Mouse (Mus musculus) G1E (cell line): ENCODE measurements around the gene Slit2. TPM values are rescaled to one million over a fixed set of nuclear protein-coding genes. Genes with fewer than 3 reads are reported as not detected.

ENCODE experiments used
- ATAC-seq: 2 replicates; pipeline ENCODE4 v1.8.0; 2016; ENCODE audit warnings: mild to moderate bottlenecking; ENCODE audit not compliant: insufficient number of reproducible peaks, poor library complexity, low FRiP score, severe bottlenecking; ENCODE audit errors: extremely low read depth
- DNase-seq: peaks from one replicate; pipeline ENCODE4 v3.0.0; 2012; ENCODE audit warnings: low spot score
- H3K27me3 ChIP-seq: 2 replicates; pipeline ENCODE4 v1.6.1; 2012; ENCODE audit warnings: mild to moderate bottlenecking, low read length, inconsistent platforms; ENCODE audit not compliant: insufficient read depth
- H3K36me3 ChIP-seq: replicated peaks from 2 replicates; pipeline ENCODE3; 2012; ENCODE audit warnings: mild to moderate bottlenecking, inconsistent platforms
- H3K4me1 ChIP-seq: 2 replicates; pipeline ENCODE4 v1.6.1; 2012; ENCODE audit warnings: low read depth, low read length, inconsistent platforms, mixed read lengths; ENCODE audit not compliant: insufficient read depth
- H3K4me3 ChIP-seq: 2 replicates; pipeline ENCODE4 v1.5.1; 2012; ENCODE audit warnings: low read depth, mild to moderate bottlenecking, inconsistent platforms, low read length, moderate library complexity, mixed read lengths
- H3K9me3 ChIP-seq: replicated peaks from 2 replicates; pipeline ENCODE4 v1.6.1; 2012; ENCODE audit warnings: inconsistent platforms
- CTCF ChIP-seq: IDR thresholded peaks from 2 replicates; pipeline ENCODE4 v1.5.1; 2012; ENCODE audit warnings: low read depth, low read length, inconsistent platforms, mixed read lengths
- GATA1 ChIP-seq: IDR thresholded peaks from 2 replicates; pipeline ENCODE4 v1.6.1; 2012; ENCODE audit warnings: borderline replicate concordance, low read length, inconsistent platforms, mixed read lengths
- GATA2 ChIP-seq: IDR thresholded peaks from 2 replicates; pipeline ENCODE4 v1.6.1; 2012; ENCODE audit warnings: low read depth, low read length, inconsistent platforms, borderline replicate concordance
- POLR2AphosphoS5 ChIP-seq: IDR thresholded peaks from 2 replicates; pipeline ENCODE4 v1.6.1; 2012; ENCODE audit warnings: low read depth, low read length, inconsistent platforms; ENCODE audit not compliant: insufficient replicate concordance
- TAL1 ChIP-seq: conservative IDR thresholded peaks from 2 replicates; pipeline ENCODE4 v1.6.1; 2012; ENCODE audit warnings: low read depth, low read length, inconsistent platforms, mixed read lengths
- polyA plus RNA-seq: library from polyadenylated mRNA; stranded (reverse); fragments of >175 nt; gene quantifications from 2 replicates; pipeline ENCODE4 v1.2.3, GENCODE M21; 2012
- total RNA-seq, 2 experiments: library from RNA; stranded (forward) in 1 of 2; stranded (reverse) in 1 of 2; fragments of 200-1000 nt in 1 of 2; fragments of >200 nt in 1 of 2; fragmentation: Nextera tagmentation in 1 of 2; gene quantifications; 2 replicates each; pipeline ENCODE4 v1.2.3; 2014 to 2017

Gene Slit2
- total and polyA plus RNA-seq, 3 experiments, result 0.27 TPM; not detected in 2

- no peaks in the 10 kb centered on the region for H3K4me1 ChIP-seq
- H3K27me3 ChIP-seq, result peaks cover 7% of the 10 kb centered on the region; the same call in 1 of the 2 replicates
- ATAC-seq (no peak), DNase-seq (no peak)
- H3K9me3 ChIP-seq, result no peaks in the 10 kb centered on the region
- H3K36me3 ChIP-seq, result no peaks in the 10 kb centered on the region
- no peak overlapping the region for H3K4me3 ChIP-seq
- TF ChIP-seq POLR2AphosphoS5 (no peak), GATA2 (no peak), TAL1 (no peak), CTCF (no peak), GATA1 (no peak)
These were observed 350.5 kb downstream of the Slit2 start for GRCm38 (mm10) chr5:48333407-48333806.

- TF ChIP-seq TAL1 (no peak), GATA1 (no peak), CTCF (no peak), POLR2AphosphoS5 (no peak), GATA2 (no peak)
- no peaks in the 10 kb centered on the region for H3K36me3 ChIP-seq
- no peaks in the 10 kb centered on the region for H3K9me3 ChIP-seq
- peaks cover 7% of the 10 kb centered on the region; the same call in 1 of the 2 replicates for H3K27me3 ChIP-seq
- ATAC-seq (no peak), DNase-seq (no peak)
- no peak overlapping the region for H3K4me3 ChIP-seq
- H3K4me1 ChIP-seq, result no peaks in the 10 kb centered on the region
These were observed 351.1 kb downstream of the Slit2 start for GRCm38 (mm10) chr5:48333884-48334513.

- Histone ChIP-seq H3K36me3 (no peaks in the 10 kb centered on the region), H3K27me3 (no peaks in the 10 kb centered on the region; the same call in 1 of the 2 replicates), H3K9me3 (no peaks in the 10 kb centered on the region), H3K4me3 (no peak overlapping the region), H3K4me1 (no peaks in the 10 kb centered on the region)
- TF ChIP-seq CTCF (no peak), GATA1 (no peak), POLR2AphosphoS5 (no peak), GATA2 (no peak), TAL1 (no peak)
- no peak for DNase-seq
- ATAC-seq, result no peak
These were observed 358.0 kb downstream of the Slit2 start for GRCm38 (mm10) chr5:48340808-48341433.

- TF ChIP-seq TAL1, result no peak
- TF ChIP-seq POLR2AphosphoS5, result no peak
- no peak for TF ChIP-seq GATA1
- H3K27me3 ChIP-seq, result no peaks in the 10 kb centered on the region; the same call in 1 of the 2 replicates
- H3K4me3 ChIP-seq, result no peak overlapping the region
- no peaks in the 10 kb centered on the region; the same call in 1 of the 2 replicates for H3K4me1 ChIP-seq
- ATAC-seq (no peak), DNase-seq (no peak)
- H3K9me3 ChIP-seq, result no peaks in the 10 kb centered on the region
- H3K36me3 ChIP-seq, result no peaks in the 10 kb centered on the region
These were observed 362.4 kb downstream of the Slit2 start for GRCm38 (mm10) chr5:48345095-48345982.

GRCm38 (mm10) chr5:48345983-48346648 lies 363.2 kb downstream of the Slit2 start:
- no peak overlapping the region for H3K4me3 ChIP-seq
- TF ChIP-seq POLR2AphosphoS5 (no peak), GATA2 (no peak), TAL1 (no peak), GATA1 (no peak), CTCF (no peak)
- DNase-seq, result no peak
- no peaks in the 10 kb centered on the region for H3K27me3 ChIP-seq
- H3K36me3 ChIP-seq, result no peaks in the 10 kb centered on the region
- no peaks in the 10 kb centered on the region; the same call in 1 of the 2 replicates for H3K4me1 ChIP-seq
- ATAC-seq, result no peak
- no peaks in the 10 kb centered on the region for H3K9me3 ChIP-seq
